Mouse (Mus musculus) fibroblast of lung, adult 2 months (primary cell): ENCODE measurements around the gene Tcp11l1.

Experiments used
- DNase-seq: peaks from one replicate; pipeline ENCODE4 v3.0.0-alpha.2; 2011; ENCODE audit warnings: low read depth

The Tcp11l1 gene

DNA sequence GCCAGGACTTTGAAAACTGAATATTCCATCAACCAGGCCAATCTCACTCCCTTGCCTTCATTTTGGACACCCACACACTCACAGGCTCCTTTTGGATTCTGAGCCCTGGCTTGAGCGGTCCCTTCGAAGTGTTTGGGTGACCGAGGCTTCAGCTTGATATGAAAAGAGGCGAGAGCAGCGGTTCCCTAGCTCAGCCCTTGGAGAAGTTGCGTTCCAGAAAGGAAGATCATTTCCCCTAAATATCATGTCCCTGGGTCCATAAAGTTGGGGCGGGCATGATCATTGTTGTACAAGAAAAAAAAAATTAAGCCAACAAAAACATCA lies 479 bp upstream of the Tcp11l1 start:
- DNase-seq: no peak

DNA sequence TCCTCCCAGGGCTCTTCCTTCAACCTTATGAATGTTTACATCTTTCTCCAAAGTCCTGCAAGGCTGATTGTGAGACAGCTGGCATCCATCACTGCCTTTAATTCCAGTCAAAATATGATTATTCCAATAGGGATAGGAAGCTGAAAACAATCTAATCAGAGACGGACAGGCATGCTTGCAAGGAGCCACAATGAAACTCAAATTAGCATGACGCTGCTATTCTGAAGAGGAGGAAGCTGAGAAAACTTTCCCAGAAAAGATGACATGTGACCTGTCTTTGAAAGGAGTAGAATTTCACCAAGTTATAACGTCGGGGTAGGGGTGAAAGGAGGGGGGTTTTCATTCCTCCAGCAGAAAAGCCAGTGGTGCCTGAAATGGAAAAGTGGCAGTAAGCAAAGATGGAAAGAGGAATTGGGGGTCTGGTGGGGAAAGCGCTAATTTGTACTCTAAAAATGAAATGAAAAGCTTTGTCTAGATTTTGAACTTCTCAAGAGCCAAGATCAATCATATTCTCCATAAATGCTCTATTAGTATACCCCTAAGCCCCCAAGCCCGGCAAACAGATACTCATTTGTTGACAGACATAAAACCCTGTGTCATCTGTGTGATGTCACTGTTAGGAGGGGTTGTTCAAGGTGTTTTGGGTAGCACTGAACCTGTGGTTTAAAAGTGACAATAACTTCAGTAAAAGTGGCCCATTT lies 1.1 kb downstream of the Tcp11l1 start:
- DNase-seq: no peak

DNA sequence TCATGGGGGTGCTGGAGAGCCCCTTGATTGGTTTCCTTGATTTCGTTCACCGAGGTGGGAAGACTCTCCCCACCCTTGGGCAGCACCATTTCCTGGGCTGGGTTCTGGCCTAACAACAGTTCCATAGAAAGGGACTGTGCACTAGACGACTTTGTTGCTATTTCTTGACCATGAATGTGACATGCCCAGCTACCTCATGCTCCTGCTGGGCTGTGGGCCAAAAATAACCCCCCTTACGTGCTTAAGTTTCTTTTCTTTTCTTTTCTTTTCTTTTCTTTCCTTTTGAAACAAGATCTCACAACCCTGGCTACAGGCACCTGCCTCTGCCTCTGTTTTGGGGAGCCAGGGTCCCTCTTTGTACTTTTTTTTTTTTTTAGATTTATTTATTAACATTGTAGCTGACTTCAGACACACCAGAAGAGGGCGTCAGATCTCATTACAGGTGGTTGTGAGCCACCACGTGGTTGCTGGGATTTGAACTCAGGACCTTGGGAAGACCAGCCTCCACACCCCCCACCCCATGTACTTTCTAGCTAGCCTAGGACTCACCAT lies 2.1 kb downstream of the Tcp11l1 start:
- no peak for DNase-seq

DNA sequence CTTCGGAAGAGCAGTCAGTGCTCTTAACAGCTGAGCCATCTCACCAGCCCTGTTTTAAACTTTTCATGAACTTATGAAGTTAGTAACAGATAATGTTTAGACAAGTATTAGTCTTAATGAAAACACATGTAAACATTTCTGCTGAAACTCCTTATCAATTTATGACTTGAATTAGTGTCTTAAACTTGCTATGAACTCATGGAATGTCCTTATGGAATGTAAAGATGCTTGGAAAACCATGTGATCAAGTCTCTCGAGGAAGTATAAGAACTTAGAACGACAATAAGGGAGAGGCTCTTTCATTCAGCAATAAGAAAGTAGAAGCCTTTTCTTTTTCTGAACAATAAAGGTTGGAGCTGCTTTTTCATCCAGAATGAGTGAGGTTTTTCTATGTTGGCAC lies 7.6 kb downstream of the Tcp11l1 start:
- DNase-seq: no peak

DNA sequence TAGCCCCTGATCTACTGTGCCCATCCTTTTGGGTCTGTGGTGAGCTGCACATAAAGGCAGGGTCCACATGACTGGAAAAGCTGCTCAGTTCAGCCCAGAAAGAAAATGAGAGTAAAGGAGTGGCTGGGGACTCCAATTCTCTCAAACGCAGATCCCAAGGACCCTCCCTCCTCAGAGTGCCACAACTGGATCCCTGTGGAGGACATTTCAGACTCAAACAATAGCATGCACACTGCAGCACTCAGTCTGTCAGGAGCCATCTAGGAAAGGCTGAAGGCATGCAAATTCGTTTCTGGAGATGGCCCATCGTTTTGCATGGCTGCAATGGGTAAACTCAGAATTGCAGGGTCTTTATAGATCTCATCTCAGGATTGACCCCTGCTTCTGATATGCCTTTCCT lies 8.8 kb downstream of the Tcp11l1 start:
- DNase-seq: no peak

DNA sequence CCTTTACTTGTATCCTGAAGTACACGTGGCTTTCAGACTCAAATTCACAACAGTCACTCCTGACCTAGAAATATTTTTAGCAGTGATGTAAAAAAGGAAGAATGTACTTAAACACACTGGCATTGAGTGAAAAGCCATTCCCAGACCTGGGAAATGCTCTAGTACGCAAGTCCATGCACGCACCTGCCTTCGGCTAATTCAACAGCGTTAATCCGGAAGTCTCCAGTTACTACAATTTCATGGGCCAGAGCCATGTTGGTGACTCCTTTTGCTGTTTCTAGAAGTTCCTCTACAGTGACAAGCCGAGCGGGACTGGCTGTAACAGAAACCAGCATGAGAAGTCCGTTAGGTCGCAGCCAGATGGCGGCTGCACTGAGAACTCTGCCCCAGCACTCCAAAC lies 12.3 kb downstream of the Tcp11l1 start:
- DNase-seq: no peak

DNA sequence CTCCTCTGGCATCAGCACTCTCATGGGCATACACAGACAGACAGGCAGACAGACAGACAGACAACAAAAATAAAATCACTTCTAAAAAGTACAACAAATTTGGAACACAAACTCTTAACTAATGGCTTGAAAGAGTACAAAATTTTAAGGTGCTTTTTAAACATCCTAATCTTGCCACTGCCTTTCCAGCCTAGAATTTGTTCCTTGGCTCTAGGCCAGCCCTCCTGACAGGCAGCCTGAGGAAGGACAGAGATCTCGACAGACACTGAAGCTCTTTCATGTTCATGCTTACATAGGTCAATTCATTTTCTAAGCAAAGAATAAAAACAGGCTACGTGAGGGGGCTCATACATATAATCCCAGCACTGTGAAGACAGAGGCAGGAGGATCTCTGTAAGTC lies 19.4 kb downstream of the Tcp11l1 start:
- DNase-seq: no peak

DNA sequence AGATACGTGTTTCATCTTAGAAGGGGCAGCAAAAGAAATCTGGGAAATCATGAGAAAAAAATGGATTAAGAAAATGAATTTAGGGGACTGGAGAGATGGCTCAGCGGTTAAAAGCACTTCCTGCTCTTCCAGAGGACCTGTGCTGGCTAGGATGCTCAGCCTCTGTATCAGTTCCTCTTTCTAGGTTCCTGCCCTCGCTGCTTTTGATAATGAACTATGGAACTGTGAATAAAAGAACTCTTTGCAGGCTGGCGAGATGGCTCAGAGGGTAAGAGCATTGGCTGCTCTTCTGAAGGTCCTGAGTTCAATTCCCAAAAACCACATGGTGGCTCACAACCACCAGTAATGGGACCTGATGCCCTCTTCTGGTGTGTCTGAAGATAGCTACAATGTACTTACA lies 21.2 kb downstream of the Tcp11l1 start:
- no peak for DNase-seq

DNA sequence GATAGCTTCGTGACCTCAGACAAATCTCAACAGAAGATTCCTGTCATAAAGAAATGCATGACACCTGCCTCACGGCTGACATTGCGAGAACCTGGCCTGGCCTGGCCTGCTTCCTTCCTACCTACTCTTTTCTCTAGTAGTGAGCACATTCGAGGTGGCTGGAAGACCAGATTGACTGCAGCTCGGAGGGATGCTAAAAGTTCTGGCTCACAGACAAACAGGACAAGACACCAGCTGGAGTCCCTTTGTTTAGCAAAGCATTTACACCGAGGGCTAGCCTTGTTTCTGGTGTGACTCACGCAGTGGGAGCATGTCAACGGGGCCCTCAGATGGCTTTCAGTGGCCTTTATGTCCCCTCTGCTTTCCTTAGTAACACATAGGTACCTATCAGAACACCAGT lies 23.2 kb downstream of the Tcp11l1 start:
- no peak for DNase-seq

DNA sequence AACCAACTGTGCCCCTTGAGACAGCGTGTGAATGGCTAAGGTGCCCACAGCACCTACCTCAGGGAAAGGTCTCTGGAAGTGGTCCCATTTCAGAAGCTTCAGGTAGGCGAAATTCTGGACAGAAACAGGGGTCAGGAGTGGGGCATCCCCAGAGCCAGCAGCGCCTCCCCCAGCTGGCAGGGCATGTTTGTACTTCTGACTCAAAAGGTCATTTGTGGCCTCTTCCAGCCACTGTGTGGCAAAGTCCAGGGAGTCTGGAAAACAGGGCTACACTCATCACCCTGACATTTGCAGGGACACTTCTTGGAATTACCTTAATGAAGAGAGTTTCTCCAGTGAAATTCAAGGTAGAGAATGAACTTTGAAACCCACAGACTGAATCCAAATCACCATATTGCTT lies 23.6 kb downstream of the Tcp11l1 start:
- no peak for DNase-seq

DNA sequence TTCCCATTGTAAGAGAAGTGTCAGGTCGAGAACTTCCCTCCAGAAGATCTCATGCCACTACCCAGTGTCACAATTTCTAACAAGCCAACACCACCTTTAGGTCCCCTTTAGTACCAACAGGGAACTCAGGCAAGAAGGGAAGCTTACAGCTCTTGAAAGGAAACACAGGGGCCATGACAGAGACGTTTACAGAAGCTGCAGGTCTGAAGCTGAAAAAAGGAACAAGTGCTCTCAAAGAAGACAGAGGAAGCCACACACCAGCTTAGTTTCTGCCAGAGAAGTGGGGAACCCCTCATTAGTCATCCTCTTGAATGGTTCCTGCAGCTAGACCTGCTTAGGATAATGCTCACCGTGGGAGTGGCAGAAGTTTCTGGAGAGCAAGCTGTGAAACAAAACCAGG lies 24.7 kb downstream of the Tcp11l1 start:
- DNase-seq: no peak

DNA sequence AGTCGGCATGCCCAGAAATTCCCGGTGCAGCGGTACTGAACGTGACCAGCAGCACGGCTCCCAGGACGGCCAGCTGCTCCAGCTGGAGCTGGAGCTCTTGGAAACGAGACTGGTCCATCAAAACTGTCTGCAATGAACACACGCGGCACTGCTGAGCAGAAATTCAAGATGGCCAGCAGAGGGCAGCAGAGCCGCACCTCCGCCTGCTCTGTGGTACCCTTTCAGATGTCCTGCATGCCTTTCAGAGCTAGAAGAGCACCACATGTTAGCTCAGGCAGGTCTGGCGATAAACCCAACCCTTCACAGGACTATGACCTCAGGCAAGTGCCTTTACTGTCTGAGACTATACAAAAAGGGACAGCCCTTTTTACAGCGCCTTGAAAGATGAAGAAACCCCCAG lies 26.6 kb downstream of the Tcp11l1 start:
- DNase-seq: peak; percentile 56

DNA sequence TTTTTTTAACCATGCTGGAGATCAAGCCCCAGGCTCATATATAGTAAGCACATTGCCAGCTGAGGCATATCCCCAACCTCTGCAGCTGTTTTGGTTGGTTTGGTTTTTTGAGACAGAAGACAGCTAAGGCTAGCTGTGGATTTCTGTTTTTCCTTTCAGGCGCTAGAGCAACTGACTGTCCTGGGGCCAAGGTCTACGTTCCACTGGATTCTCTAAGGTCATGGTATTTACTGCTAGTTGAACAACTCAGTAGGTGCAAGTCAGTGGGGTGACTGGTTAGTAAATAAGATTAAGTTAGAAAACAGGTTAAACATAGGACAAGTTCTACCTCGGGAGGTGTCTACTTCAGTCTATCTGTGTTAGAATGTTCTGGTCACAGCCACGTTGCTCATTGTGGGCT lies 27.2 kb downstream of the Tcp11l1 start:
- no peak for DNase-seq

DNA sequence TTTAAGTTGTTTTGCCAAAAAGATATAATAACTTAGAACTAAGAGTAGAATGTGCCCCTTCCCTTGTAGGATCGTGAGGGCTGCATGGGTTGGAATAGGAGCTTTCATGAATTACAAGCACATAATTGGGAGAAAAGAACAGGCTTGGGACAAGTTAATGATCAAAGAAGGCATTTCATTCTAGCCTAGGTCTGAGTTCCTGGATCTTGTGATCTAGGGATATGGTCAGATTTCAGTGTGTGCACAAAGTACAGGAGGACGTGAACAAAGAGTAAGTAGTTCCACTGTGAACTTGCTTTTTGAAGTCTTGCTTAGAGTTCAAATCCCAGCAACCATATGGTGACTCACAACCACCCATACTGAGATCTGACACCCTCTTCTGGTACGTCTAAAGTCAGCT lies 34.6 kb downstream of the Tcp11l1 start:
- DNase-seq: no peak

DNA sequence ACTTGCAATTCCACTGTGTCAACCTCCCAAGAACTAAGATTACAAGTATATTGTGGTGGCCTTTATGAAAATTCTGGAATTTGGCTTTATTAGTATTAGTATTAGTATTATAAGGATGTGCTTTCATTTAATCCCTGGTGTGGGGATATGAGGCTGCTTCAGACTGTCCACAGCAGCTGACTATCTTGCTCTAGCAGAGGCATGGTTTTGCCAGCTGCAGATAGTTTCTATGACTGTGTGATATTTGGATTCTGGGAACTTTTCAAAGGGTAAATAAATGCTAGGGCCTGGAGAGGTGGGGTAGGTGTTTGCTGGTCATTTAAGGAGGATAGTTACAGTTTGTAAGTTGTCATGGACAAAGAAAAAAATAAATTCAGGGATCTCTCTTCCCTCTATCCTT lies 40.2 kb downstream of the Tcp11l1 start:
- no peak for DNase-seq

DNA sequence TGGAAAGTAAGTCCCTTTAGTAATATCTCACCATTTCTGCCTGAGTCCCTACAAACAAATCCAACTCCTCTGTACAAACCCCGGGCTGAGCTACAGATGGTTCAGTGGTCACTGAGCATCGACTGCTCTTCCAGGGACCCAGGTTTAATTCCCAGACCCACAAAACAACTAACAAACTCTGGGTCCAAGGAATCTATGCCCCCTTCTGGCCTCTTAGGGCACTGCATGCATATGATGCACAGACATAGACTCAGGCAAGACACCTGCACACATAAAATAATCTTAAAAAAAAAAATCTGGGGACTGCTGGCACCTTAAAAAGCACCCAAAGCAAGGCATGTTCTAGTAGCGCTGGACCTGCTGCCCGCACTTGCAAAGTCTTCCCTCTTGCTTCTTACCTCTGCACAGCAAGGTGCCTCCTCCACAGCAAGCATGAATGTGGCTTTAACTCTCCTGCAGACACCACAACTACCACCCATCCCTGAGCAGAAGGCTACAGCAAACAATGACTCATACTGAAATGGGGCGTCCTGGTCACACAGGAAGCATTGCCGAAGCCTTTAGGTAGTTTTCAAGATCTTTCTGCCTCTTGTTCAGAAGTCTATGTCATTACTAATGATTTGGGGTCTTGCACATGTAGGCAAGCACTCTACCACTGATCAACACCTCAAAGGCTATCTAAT lies 42.7 kb downstream of the Tcp11l1 start:
- no peak for DNase-seq

DNA sequence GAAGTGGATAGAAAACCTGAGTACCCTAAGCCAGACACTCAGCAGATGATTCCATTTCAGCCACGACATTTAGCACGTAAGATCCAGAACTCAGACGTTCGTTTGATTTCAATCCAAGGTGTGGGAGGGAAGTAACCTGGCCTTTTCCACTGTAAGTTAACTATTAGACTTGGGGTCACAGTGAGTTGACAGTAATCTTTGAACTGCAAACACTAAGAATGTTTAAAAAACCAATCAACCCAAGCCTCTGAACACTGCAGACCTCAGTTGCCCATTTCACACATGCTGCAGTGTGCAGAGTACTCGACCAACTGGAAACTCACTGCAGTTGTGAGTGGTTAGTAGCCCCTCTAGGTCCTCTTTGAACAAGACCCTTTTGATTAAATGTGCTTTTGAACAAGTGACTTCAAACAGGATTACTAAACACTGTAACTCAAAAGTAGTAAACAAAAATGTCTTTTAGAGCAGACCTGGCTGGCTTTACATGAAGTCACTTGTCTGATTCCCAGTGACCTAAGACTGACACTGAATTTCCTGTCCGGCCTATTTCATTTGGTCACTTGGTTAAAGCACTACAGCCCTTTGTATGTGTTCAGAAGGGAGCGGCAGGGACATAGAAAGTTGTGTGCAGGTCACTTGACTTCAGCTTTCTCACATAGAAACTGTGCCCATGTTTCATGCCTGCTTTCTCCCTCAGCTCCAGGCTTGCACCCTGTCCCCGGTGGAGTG lies 48.4 kb downstream of the Tcp11l1 start:
- DNase-seq: no peak

DNA sequence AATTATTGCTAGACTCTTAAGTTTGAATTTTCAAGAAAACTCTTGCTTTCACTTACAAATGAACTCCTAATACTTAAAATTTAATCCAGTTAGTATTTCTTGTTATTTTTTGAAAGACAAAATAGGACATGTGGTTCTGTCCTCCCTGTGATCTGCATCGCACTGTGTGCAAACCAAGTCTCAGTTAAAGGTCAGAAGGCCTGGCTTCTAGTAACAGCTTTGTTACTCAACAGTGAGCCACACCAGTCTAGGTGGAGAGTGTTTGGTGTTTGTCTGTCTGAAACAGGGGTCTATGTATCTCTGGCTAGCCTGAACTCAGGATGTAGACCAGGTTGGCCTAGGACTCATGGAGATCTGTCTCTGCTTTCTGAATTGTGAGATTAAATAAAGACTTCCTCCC lies 53.3 kb downstream of the Tcp11l1 start:
- DNase-seq: no peak

DNA sequence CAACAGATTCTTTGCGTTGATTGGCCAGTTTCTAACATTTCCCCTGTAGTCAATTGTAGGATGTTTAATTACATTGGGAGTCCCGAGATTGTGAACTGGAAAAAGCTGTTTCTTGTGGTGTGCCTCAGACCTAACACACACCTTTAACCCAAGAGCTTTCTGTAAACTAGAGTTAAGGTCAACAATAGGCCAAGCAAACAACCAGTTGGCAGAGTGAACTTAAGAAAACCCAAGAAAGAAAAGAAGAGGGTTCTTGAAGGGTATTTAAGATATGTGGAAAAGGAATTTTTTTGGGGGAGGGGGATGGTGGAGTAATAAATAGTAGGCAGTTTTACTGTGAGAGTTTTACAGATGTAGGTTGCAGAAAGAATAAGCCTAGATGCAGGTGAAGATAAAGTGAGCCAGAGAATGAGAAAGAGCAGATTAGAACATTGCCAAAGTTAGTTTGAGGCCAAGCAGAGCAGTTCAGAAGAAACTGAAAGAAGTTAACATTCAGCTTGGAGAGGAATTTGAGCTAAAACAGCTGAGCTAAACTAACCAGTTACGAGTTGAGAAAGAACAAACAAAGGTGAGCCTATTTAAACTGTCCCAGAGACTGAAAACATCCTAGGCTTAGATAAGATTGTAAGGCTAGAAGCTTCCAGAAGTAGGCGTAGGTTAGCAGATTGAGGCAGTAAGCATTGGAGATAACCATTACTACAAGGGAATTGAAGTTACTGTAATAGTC lies 95.8 kb downstream of the Tcp11l1 start:
- DNase-seq: no peak

DNA sequence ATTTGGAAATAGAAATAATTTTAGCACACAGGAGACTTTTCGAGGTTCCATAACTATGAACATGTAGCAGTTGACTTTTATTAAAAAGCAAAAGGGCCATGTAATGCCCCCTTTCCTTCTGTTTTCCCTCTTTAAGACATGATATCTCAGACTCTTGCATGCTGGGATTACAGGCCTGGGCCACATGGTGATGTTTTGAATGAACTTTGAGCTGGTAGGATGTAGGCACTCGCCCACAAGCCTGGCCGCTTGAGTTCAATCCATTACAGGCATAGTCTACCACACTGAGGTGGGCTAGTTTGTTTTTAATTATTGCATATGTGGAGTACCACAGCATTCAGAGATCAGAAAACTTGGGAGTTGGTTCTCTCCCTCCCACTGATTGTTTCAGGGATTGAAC lies 97.2 kb downstream of the Tcp11l1 start:
- DNase-seq: no peak
